Mouse (Mus musculus): ENCODE measurements around the gene Rpusd2.

DNA sequence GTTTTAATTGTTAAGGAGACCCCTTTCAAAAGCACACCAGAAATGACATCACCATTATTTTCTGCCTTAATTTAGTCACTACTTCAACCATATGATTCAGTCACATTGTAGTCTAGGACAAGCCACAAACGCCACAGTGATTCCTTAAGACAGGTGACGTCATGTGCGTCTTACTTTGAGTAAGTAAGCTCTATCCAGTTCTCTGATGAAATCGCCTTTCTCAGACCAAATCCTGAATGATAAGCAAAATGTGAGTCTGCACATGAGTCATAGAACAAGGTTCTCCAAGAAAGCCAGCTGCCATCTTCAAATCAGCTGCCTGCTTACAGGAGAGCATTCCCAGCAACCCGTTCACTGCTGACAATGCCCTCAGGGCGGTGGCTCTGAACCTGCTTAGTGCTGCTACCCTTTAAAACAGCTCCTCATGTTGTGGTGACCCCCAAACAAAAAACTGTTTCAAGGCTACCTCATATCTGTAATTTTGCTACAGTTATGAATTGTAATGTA, 11.4 kb upstream of the Rpusd2 start:
- no peak for TF ChIP-seq CTCF (conservative IDR thresholded peaks at IDR 0.05; ENCODE audit: low read length)
- TF ChIP-seq NANOG (IDR thresholded peaks at IDR 0.05; ENCODE audit: borderline replicate concordance, low read length), result no peak
